Mouse (Mus musculus) embryonic stem cell, embryonic (primary cell): ENCODE results near the gene Crct1.

Experiments used
- CTCF ChIA-PET, 4 experiments: fragments of 300-600 bp in 2 of 4; fragments of 350-600 bp in 2 of 4; sonication (Branson Sonifier 250); formaldehyde crosslinking; loops; one replicate each; lab custom pipeline; 2022; ENCODE audit warnings: inconsistent platforms in 2 of 4; lab: Charles Lee
- POLR2A ChIA-PET, 4 experiments: fragments of 300-600 bp in 2 of 4; fragments of 350-600 bp in 2 of 4; sonication (Branson Sonifier 250); formaldehyde crosslinking; loops; one replicate each; lab custom pipeline; 2022; ENCODE audit warnings: antibody characterized with exemption in 4 of 4, inconsistent platforms in 1 of 4; lab: Charles Lee

The Crct1 gene

GRCm38 (mm10) chr3:93015460-93016104 lies at the start of gene Crct1:
Gene Crct1 (minus strand): TSS chr3:93015687.
- CTCF ChIA-PET = interaction anchor here (0.6 to 3.7 kb wide), 8 partner anchors 11 to 108 kb away, joined by 3 to 20 read pairs (median 4); no protein-coding TSS in a partner anchor
- POLR2A ChIA-PET = interaction anchor here in 2 of 4 experiments (0.6 to 1.4 kb wide), 3 partner anchors 11 to 1713 kb away, joined by 4 to 9 read pairs (median 5); no protein-coding TSS in a partner anchor

DNA sequence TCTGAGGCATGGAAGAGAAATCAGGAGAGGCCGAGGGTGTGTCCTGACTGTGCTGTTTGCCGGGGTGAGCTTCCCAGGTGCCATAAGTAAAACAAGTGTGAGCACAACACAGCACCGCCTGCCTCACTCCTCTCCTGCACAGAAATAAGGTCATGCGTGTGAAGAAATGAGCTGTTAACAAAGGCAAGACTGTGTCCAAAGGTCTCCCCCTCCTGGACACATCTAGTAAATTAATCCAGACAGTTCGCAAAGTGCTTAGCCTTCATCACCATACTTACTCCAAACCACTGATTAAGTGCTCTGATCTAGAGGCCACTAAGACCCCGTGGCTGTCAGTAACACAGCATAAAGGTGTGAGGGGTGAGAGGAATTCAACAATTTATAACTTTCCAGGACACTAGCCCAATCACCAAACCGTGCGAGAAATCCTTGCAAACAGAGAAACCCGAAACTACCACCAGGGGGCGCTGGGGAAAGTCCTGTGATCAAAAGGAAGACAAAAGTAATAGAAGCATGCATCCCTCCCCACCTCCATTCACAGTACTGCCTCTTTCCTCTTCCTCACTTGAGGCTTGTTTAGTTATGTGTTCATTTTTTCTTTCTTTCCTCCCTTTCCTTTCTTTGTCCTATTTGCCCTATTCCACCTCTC lies 37.5 kb upstream of the Crct1 start:
- ChIA-PET POLR2A (no interaction called here), CTCF (interaction anchor here (0.6 to 1.0 kb wide), 16 partner anchors 9 to 902 kb away, joined by 3 to 8 read pairs (median 3); partner anchors contain the start of gene Crct1 (in 1 of the 4))

- ChIA-PET POLR2A (interaction anchor here in 1 of 4 experiments (0.6 to 0.7 kb wide), 2 partner anchors 63 to 294 kb away, joined by 3 read pairs; no protein-coding TSS in a partner anchor), CTCF (interaction anchor here in 1 of 4 experiments (0.6 kb wide), 1 partner anchor 461 kb away, joined by 3 read pairs; no protein-coding TSS in a partner anchor)
Observed at GRCm38 (mm10) chr3:93050182-93050581, 34.7 kb upstream of the Crct1 start.

- CTCF ChIA-PET = interaction anchor here (0.6 to 2.6 kb wide), 33 partner anchors 8 to 889 kb away, joined by 3 to 20 read pairs (median 4); partner anchors contain the start of genes Crct1 (in 3 of the 4), Lce3c (in 1 of the 4) and Lelp1 (in 1 of the 4)
Observed at GRCm38 (mm10) chr3:93031450-93031849, 16.0 kb upstream of the Crct1 start.

GRCm38 (mm10) chr3:93025486-93025885 lies 10.0 kb upstream of the Crct1 start:
- ChIA-PET POLR2A (interaction anchor here in 1 of 4 experiments (0.6 to 1.3 kb wide), 2 partner anchors 10 to 421 kb away, joined by 4 to 5 read pairs; partner anchors contain the start of gene Crct1), CTCF (interaction anchor here in 2 of 4 experiments (0.6 to 1.7 kb wide), 2 partner anchors 13 to 122 kb away, joined by 3 read pairs; no protein-coding TSS in a partner anchor)

More at GRCm38 (mm10) chr3:93031450-93031849, 16.0 kb upstream of the Crct1 start:
- POLR2A ChIA-PET = interaction anchor here in 1 of 4 experiments (1.2 kb wide), 1 partner anchor 10 kb away, joined by 3 read pairs; no protein-coding TSS in a partner anchor

DNA sequence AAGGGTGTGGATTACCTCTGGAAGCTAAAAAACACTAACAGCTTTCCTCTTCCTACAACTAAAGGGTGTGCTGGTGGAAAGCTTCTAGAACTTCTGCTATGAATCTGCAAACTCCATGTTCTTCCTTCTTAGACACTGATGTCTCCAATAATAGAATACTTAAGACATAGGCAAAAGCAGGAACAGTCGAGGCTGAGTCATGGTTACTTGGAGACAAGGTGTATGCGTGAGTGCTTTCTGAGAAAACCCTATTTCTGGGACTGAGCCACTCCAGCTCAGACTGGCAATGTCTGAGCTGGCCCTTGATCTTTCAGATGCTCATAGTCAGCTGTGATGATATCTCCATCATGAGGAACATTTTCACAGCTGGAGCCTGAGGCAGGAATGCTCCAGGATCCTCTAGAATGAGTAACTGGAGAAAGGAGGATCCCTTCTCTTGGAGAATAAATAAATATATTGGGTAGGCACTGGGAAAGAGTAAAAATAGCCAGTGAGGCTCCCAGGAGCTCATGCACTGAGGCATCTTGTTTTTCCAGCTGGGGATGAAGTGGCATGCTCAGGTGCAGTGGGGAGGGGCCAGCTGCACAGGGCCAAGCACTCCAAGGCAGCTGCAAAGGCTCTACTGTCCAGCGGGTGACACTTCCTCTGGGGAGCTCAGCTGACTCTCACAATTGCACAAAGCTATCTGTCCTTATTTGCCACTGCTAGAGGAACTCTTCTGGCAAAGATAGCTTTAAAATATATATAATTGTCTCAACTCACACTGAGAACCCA lies 8.1 kb upstream of the Crct1 start:
- ChIA-PET POLR2A (interaction anchor here in 1 of 4 experiments (0.5 kb wide), 1 partner anchor 511 kb away, joined by 3 read pairs; no protein-coding TSS in a partner anchor), CTCF (interaction anchor here in 1 of 4 experiments (1.0 kb wide), 1 partner anchor 8 kb away, joined by 3 read pairs; no protein-coding TSS in a partner anchor)

- POLR2A ChIA-PET = no interaction called here
- CTCF ChIA-PET = interaction anchor here in 1 of 4 experiments (1.1 kb wide), 1 partner anchor 10 kb away, joined by 4 read pairs; no protein-coding TSS in a partner anchor
Observed at GRCm38 (mm10) chr3:93021171-93021570, 5.7 kb upstream of the Crct1 start.

DNA sequence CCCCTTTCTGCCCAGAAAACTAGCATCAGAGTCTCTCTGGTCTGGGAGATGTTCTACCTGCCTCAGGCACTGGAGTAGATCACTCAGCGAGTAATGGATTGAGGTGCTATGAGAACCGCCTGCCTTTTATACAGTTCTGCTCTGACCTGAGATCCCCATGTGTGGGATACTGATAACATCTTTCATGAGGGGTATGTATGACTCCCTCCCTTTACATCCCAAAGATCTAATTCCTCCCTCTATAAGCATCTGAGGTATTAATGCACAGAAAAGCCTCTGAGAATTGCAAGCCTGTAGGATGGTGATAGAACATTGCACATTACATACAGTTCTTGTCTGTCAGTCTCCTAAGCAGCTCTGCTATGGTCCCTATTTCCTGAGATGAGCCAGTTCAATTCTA lies 3.5 kb upstream of the Crct1 start, which contains the start of gene Lce1m:
TSS of gene Lce1m (minus strand) at position 101 of the 400 bp plus-strand sequence.
- CTCF ChIA-PET = no interaction called here

DNA sequence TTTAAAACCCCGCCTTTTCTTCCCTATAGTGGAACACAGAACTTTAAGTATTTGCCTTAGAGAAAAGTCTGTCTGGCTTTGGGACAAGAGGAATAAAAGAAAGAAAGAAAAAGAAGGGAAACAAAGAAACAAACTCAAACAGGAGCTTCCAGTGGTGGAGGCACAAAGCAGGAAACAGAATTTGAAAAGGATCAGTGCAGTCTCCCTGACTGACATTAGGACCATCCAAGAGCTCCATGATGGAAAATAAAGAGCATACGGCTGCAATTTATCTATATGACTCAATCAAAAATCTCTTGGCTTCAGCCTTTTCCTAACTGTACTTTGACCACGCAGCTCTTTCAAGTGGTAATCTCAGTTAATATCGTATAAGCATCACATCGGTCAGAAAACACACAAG lies 616 bp downstream of the Crct1 start:
- ChIA-PET CTCF (interaction anchor here (0.6 to 3.7 kb wide), 6 partner anchors 16 to 107 kb away, joined by 3 to 20 read pairs (median 5); no protein-coding TSS in a partner anchor), POLR2A (interaction anchor here in 2 of 4 experiments (0.6 to 1.4 kb wide), 3 partner anchors 11 to 1712 kb away, joined by 3 to 5 read pairs (median 4); no protein-coding TSS in a partner anchor)

More for the DNA sequence above, 3.5 kb upstream of the Crct1 start, which contains the start of gene Lce1m:
- POLR2A ChIA-PET = no interaction called here

GRCm38 (mm10) chr3:93014378-93014801 lies 1.1 kb downstream of the Crct1 start:
- CTCF ChIA-PET = interaction anchor here in 2 of 4 experiments (1.3 to 3.7 kb wide), 4 partner anchors 17 to 107 kb away, joined by 3 to 20 read pairs (median 6); no protein-coding TSS in a partner anchor
- POLR2A ChIA-PET = interaction anchor here in 1 of 4 experiments (0.9 to 1.4 kb wide), 2 partner anchors 12 to 16 kb away, joined by 3 to 4 read pairs; no protein-coding TSS in a partner anchor

DNA sequence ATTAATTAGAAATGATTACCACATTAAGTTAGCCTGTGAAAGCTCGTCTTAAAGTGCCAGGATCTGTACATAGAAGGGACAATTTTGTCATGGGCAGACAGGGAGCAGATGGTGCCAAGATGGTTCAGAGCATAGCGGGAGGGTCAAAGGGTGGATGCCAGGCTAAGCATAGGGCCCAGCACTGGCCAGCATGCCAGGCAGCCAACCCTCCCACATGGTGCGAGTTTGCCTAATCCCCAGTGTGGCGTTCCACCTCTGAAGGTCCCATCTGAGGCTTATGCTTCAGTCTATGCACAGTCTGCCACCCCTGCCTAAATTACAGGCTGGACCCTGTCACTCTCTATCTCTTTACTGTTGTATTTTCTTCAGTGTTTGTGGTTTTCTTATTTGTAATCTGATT lies 12.6 kb downstream of the Crct1 start:
- POLR2A ChIA-PET = interaction anchor here in 1 of 4 experiments (1.6 kb wide), 1 partner anchor 15 kb away, joined by 5 read pairs; no protein-coding TSS in a partner anchor
- CTCF ChIA-PET = no interaction called here

GRCm38 (mm10) chr3:93000621-93001020 lies 14.9 kb downstream of the Crct1 start:
- POLR2A ChIA-PET = no interaction called here
- CTCF ChIA-PET = interaction anchor here in 1 of 4 experiments (1.2 kb wide), 1 partner anchor 31 kb away, joined by 4 read pairs; no protein-coding TSS in a partner anchor

GRCm38 (mm10) chr3:92998691-92999090 lies 16.8 kb downstream of the Crct1 start:
- ChIA-PET POLR2A (no interaction called here), CTCF (interaction anchor here in 2 of 4 experiments (0.8 to 0.9 kb wide), 2 partner anchors 32 to 44 kb away, joined by 3 to 4 read pairs; no protein-coding TSS in a partner anchor)

GRCm38 (mm10) chr3:92991926-92992325 lies 23.6 kb downstream of the Crct1 start, which contains the start of gene Lce3f:
Gene Lce3f (plus strand): TSS chr3:92992226.
- POLR2A ChIA-PET = interaction anchor here in 1 of 4 experiments (0.7 kb wide), 1 partner anchor 148 kb away, joined by 3 read pairs; no protein-coding TSS in a partner anchor
- CTCF ChIA-PET = interaction anchor here in 1 of 4 experiments (0.5 kb wide), 1 partner anchor 363 kb away, joined by 6 read pairs; no protein-coding TSS in a partner anchor

DNA sequence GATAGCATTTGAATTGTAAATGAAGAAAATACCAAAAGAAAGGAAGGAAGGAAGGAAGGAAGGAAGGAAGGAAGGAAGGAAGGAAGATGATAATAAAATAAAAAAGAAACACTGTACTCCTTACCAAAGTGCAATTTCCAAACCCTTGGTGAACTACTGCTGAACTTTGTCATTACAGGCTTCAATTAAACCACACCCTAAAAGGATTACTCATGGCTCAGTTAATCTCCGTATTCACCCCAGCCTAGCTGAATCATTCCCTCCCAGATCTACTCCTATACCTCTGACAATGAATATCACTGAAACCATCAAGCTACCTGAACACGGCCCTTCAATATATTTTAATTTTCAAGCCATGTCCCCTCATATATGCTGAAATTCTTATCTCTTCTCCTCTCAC lies 37.0 kb downstream of the Crct1 start:
- ChIA-PET CTCF (no interaction called here), POLR2A (no interaction called here)

- POLR2A ChIA-PET = no interaction called here
- CTCF ChIA-PET = no interaction called here
Observed at GRCm38 (mm10) chr3:92966761-92967160, 48.7 kb downstream of the Crct1 start, which contains the start of gene Lce3e. Gene Lce3e (plus strand): TSS chr3:92967061.
